Mouse (Mus musculus) erythroblast, embryonic 14.5 days (primary cell): ENCODE data around the gene Ndst2.

Source experiments
- GATA1 ChIP-seq: IDR thresholded peaks from 2 replicates; pipeline ENCODE4 v1.6.1; 2012; ENCODE audit warnings: low read length, inconsistent platforms, mixed read lengths
- TAL1 ChIP-seq: IDR thresholded peaks from 3 replicates; pipeline ENCODE4 v1.6.1; 2012; ENCODE audit warnings: low read length, inconsistent platforms, mixed read lengths

GRCm38 (mm10) chr14:20707201-20708190, 26.9 kb downstream of the Ndst2 start, which contains the start of gene Zswim8:
- TF ChIP-seq GATA1 (no peak), TAL1 (no peak)
